Mouse (Mus musculus): Measurements from ENCODE around the gene Egf. TPM values are rescaled to one million over a fixed set of nuclear protein-coding genes. Genes with fewer than 3 reads are reported as not detected.
A peak's percentile ranks its signal among the peaks of the same experiment; 100 is the strongest.

Gene Egf
- polyA plus RNA-seq (2015; fragmentation: Nextera tagmentation; extraction: Ambion mirVana) = 0.52 and 1.3 TPM in 2 replicates

GRCm38 (mm10) chr3:129754650-129755604 lies at the start of gene Egf:
Gene Egf, minus strand, starts transcription at chr3:129755316.
- TF ChIP-seq EP300 (optimal IDR thresholded peaks at IDR 0.05) = no peak
- no peak within 1 kb of the TSS for H3K9ac ChIP-seq (ENCODE audit: low read length)
- peak; percentile 29 for DNase-seq (ENCODE audit: low spot score)
- H3K4me2 ChIP-seq (replicated peaks; ENCODE audit: low read depth) = peak within 1 kb of the TSS; percentile 47
- peak within 1 kb of the TSS; percentile 19 for H3K4me3 ChIP-seq (ENCODE audit: low read depth, low read length)
- no peaks in the 10 kb centered on the region for H3K4me1 ChIP-seq (replicated peaks; ENCODE audit: control insufficient read depth, insufficient read depth)
- H3K9me3 ChIP-seq (ENCODE audit: control insufficient read depth, low read length) = no peaks in the 10 kb centered on the region
- H3K27me3 ChIP-seq (ENCODE audit: control insufficient read depth, insufficient read depth, low read length) = no peaks in the 10 kb centered on the region
- no peaks in the 10 kb centered on the region for H3K36me3 ChIP-seq (ENCODE audit: control insufficient read depth, insufficient read depth, low read length)
- no peak within 1 kb of the TSS for H3K27ac ChIP-seq (replicated peaks)
- ATAC-seq (ENCODE audit: low FRiP score, low TSS enrichment) = 0 out of 2 replicates have a peak, but pooled peaks have one; percentile 18
- whole genome bisulfite sequencing = 7% methylated on average over 20 of the region's 20 CpGs

- Histone ChIP-seq H3K9ac (ENCODE audit: low read length) (no peak within 1 kb of the TSS), H3K36me3 (ENCODE audit: control insufficient read depth, insufficient read depth, low read length) (no peaks in the 10 kb centered on the region), H3K9me3 (ENCODE audit: control insufficient read depth, low read length) (no peaks in the 10 kb centered on the region), H3K27ac (replicated peaks) (no peak within 1 kb of the TSS), H3K4me1 (replicated peaks; ENCODE audit: control insufficient read depth, insufficient read depth) (no peaks in the 10 kb centered on the region), H3K4me2 (replicated peaks; ENCODE audit: low read depth) (peak within 1 kb of the TSS; percentile 29), H3K27me3 (ENCODE audit: control insufficient read depth, insufficient read depth, low read length) (no peaks in the 10 kb centered on the region), H3K4me3 (ENCODE audit: low read depth, low read length) (0 out of 2 replicates have a peak within 1 kb of the TSS, but pooled peaks have one; percentile 4)
- TF ChIP-seq CTCF (IDR thresholded peaks at IDR 0.05; ENCODE audit: low read depth) = no peak
- no peak for TF ChIP-seq EP300 (optimal IDR thresholded peaks at IDR 0.05)
- ATAC-seq (ENCODE audit: low FRiP score, low TSS enrichment) (0 out of 2 replicates have a peak, but pooled peaks have one; percentile 56), DNase-seq (ENCODE audit: low spot score) (no peak)
- WGBS = 66% methylated on average over 10 of the region's 10 CpGs
Measured at GRCm38 (mm10) chr3:129803765-129804164, 48.6 kb upstream of the Egf start, which contains the start of gene Lrit3. Gene Lrit3, minus strand, starts transcription at chr3:129804030.

GRCm38 (mm10) chr3:129799011-129799410 lies 43.9 kb upstream of the Egf start:
- H3K4me1 ChIP-seq (replicated peaks; ENCODE audit: control insufficient read depth, insufficient read depth) = no peaks in the 10 kb centered on the region
- 48% methylated on average over 2 of the region's 2 CpGs for WGBS

GRCm38 (mm10) chr3:129798551-129798950 lies 43.4 kb upstream of the Egf start:
- ATAC-seq (ENCODE audit: low FRiP score, low TSS enrichment) (no peak), DNase-seq (ENCODE audit: low spot score) (no peak)
- Histone ChIP-seq H3K9me3 (ENCODE audit: control insufficient read depth, low read length) (no peaks in the 10 kb centered on the region), H3K4me1 (replicated peaks; ENCODE audit: control insufficient read depth, insufficient read depth) (no peaks in the 10 kb centered on the region), H3K27ac (replicated peaks) (no peak overlapping the region), H3K4me2 (replicated peaks; ENCODE audit: low read depth) (no peak overlapping the region), H3K36me3 (ENCODE audit: control insufficient read depth, insufficient read depth, low read length) (no peaks in the 10 kb centered on the region), H3K9ac (ENCODE audit: low read length) (no peak overlapping the region), H3K4me3 (ENCODE audit: low read depth, low read length) (no peak overlapping the region), H3K27me3 (ENCODE audit: control insufficient read depth, insufficient read depth, low read length) (no peaks in the 10 kb centered on the region)
- 80% methylated on average over 11 of the region's 11 CpGs for WGBS
- no peak for TF ChIP-seq CTCF (IDR thresholded peaks at IDR 0.05; ENCODE audit: low read depth)
- TF ChIP-seq EP300 (optimal IDR thresholded peaks at IDR 0.05) = no peak

More at GRCm38 (mm10) chr3:129799011-129799410, 43.9 kb upstream of the Egf start:
- Histone ChIP-seq H3K27me3 (ENCODE audit: control insufficient read depth, insufficient read depth, low read length) (no peaks in the 10 kb centered on the region), H3K27ac (replicated peaks) (no peak overlapping the region), H3K36me3 (ENCODE audit: control insufficient read depth, insufficient read depth, low read length) (no peaks in the 10 kb centered on the region), H3K4me3 (ENCODE audit: low read depth, low read length) (no peak overlapping the region), H3K9me3 (ENCODE audit: control insufficient read depth, low read length) (no peaks in the 10 kb centered on the region), H3K9ac (ENCODE audit: low read length) (no peak overlapping the region), H3K4me2 (replicated peaks; ENCODE audit: low read depth) (no peak overlapping the region)
- ATAC-seq (ENCODE audit: low FRiP score, low TSS enrichment) (no peak), DNase-seq (ENCODE audit: low spot score) (no peak)
- TF ChIP-seq EP300 (optimal IDR thresholded peaks at IDR 0.05) (no peak), CTCF (IDR thresholded peaks at IDR 0.05; ENCODE audit: low read depth) (no peak)

GRCm38 (mm10) chr3:129797341-129797740 lies 42.2 kb upstream of the Egf start:
- Histone ChIP-seq H3K27ac (replicated peaks) (no peak overlapping the region), H3K36me3 (ENCODE audit: control insufficient read depth, insufficient read depth, low read length) (no peaks in the 10 kb centered on the region), H3K9me3 (ENCODE audit: control insufficient read depth, low read length) (no peaks in the 10 kb centered on the region), H3K27me3 (ENCODE audit: control insufficient read depth, insufficient read depth, low read length) (no peaks in the 10 kb centered on the region), H3K4me3 (ENCODE audit: low read depth, low read length) (no peak overlapping the region), H3K4me1 (replicated peaks; ENCODE audit: control insufficient read depth, insufficient read depth) (no peaks in the 10 kb centered on the region), H3K4me2 (replicated peaks; ENCODE audit: low read depth) (no peak overlapping the region), H3K9ac (ENCODE audit: low read length) (no peak overlapping the region)
- 63% methylated on average over 5 of the region's 5 CpGs for WGBS
- TF ChIP-seq EP300 (optimal IDR thresholded peaks at IDR 0.05) (no peak), CTCF (IDR thresholded peaks at IDR 0.05; ENCODE audit: low read depth) (no peak)
- no peak for DNase-seq (ENCODE audit: low spot score)
- no peak for ATAC-seq (ENCODE audit: low FRiP score, low TSS enrichment)

GRCm38 (mm10) chr3:129793801-129794200 lies 38.7 kb upstream of the Egf start:
- Histone ChIP-seq H3K36me3 (ENCODE audit: control insufficient read depth, insufficient read depth, low read length) (no peaks in the 10 kb centered on the region), H3K9ac (ENCODE audit: low read length) (no peak overlapping the region), H3K4me3 (ENCODE audit: low read depth, low read length) (no peak overlapping the region), H3K4me2 (replicated peaks; ENCODE audit: low read depth) (no peak overlapping the region), H3K9me3 (ENCODE audit: control insufficient read depth, low read length) (no peaks in the 10 kb centered on the region), H3K4me1 (replicated peaks; ENCODE audit: control insufficient read depth, insufficient read depth) (no peaks in the 10 kb centered on the region), H3K27ac (replicated peaks) (no peak overlapping the region), H3K27me3 (ENCODE audit: control insufficient read depth, insufficient read depth, low read length) (no peaks in the 10 kb centered on the region)
- no peak for DNase-seq (ENCODE audit: low spot score)
- ATAC-seq (ENCODE audit: low FRiP score, low TSS enrichment) = no peak
- 81% methylated on average over 5 of the region's 5 CpGs for WGBS
- TF ChIP-seq CTCF (IDR thresholded peaks at IDR 0.05; ENCODE audit: low read depth) (no peak), EP300 (optimal IDR thresholded peaks at IDR 0.05) (no peak)
